ENCODE assay signal across 9 mouse cellular contexts in the genomic region with DNA sequence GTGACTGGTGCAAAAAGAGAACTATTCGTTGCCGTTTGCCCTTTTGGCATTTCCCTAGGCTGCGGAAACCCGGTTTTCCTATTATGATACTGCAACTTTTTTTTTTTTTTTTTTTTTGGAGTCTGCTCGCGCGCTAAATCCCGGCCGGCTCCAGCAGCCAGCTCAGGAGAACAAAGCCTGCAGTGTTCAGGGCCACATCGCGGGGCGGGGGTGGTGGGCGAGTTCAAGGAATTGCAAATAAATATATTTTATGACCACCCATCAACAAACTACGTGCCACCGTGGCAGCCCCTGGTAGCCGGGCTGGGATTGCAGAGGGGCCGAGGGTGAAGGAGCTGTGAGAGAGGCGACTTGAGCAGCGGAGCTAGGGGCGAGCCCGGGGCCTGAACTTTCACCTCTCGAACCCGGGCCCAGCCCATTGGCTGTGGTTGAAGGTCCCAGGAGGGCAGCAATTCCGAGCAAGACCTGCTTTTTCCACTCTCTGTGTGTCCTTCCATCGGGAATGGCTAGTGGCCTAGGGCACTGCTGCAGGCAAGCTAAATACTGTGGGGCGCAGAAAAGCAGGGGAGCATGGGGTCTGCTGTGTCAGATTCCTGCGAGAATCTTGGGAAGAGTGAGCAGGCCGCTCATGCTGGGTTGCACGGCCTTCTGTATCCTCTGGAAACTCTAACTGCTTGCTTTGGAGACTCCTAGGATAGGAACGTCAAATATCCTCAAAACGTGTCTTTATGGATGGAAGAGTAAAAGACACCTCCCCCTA. TPM values are rescaled to one million over a fixed set of nuclear protein-coding genes. Genes with fewer than 3 reads are reported as not detected.
DNase-seq lines count a peak whose midpoint lies in the region; ATAC-seq and TF ChIP-seq lines count a peak whose summit lies in the region.
"Had no signal": no experiment of that assay in that cellular context is flagged by ENCODE, and none has a peak within 500 bp of the region (broad histone marks: within the 10 kb centered on the region; RNA-seq: fewer than 3 reads in every experiment).

No protein-coding gene starts in this region.

- H3K9ac ChIP-seq in heart, embryonic 12.5 days, result peak overlapping the region; percentile 62
- peak overlapping the region; percentile 56 for H3K9ac ChIP-seq in limb, embryonic 14.5 days (ENCODE audit: low read depth, low read length, severe bottlenecking)
- H3K9ac ChIP-seq in neural tube, embryonic 14.5 days (replicated peaks; ENCODE audit: low read depth, low read length), result peak overlapping the region; percentile 17; the same call in 1 of the 2 replicates

- WGBS in heart, embryonic 12.5 days, result 4% methylated on average over 31 of the region's 31 CpGs
- WGBS in limb, embryonic 14.5 days, result 4% methylated on average over 31 of the region's 31 CpGs
- WGBS in neural tube, embryonic 14.5 days, result under 1% methylated on average over 31 of the region's 31 CpGs

- no peak for ATAC-seq in heart, embryonic 12.5 days (ENCODE audit: insufficient number of reproducible peaks, low FRiP score)
- 0 out of 2 replicates have a peak, but pooled peaks have one; percentile 14 for ATAC-seq in limb, embryonic 14.5 days (ENCODE audit: low FRiP score, low read depth)
- ATAC-seq in neural tube, embryonic 14.5 days (ENCODE audit: low read depth), result peak; percentile 14; the same call in 1 of the 2 replicates

- no peaks in the 10 kb centered on the region for H3K36me3 ChIP-seq in heart, embryonic 12.5 days
- H3K36me3 ChIP-seq in limb, embryonic 14.5 days (ENCODE audit: control insufficient read depth, insufficient read depth, low read length), result no peaks in the 10 kb centered on the region
- H3K36me3 ChIP-seq in neural tube, embryonic 14.5 days (ENCODE audit: control insufficient read depth, insufficient read depth, low read length), result no peaks in the 10 kb centered on the region
- H3K36me3 ChIP-seq: G1E had no signal

- no peaks in the 10 kb centered on the region; the same call in 1 of the 2 replicates for H3K27me3 ChIP-seq in heart, embryonic 12.5 days (replicated peaks)
- no peaks in the 10 kb centered on the region for H3K27me3 ChIP-seq in limb, embryonic 14.5 days (ENCODE audit: control insufficient read depth, insufficient read depth, low read length)
- peaks cover 11% of the 10 kb centered on the region for H3K27me3 ChIP-seq in neural tube, embryonic 14.5 days (ENCODE audit: control insufficient read depth, insufficient read depth, low read length)

- TF ChIP-seq CTCF in gastrocnemius, adult 2 months (IDR thresholded peaks at IDR 0.05), result no peak

- no peaks in the 10 kb centered on the region for H3K9me3 ChIP-seq in heart, embryonic 12.5 days (replicated peaks)
- H3K9me3 ChIP-seq in limb, embryonic 14.5 days (ENCODE audit: control insufficient read depth, low read length), result no peaks in the 10 kb centered on the region
- H3K9me3 ChIP-seq in neural tube, embryonic 14.5 days (ENCODE audit: control insufficient read depth, low read length), result no peaks in the 10 kb centered on the region

- peak overlapping the region; percentile 82 for H3K4me2 ChIP-seq in heart, embryonic 12.5 days
- H3K4me2 ChIP-seq in limb, embryonic 14.5 days (replicated peaks; ENCODE audit: low read depth, low read length, severe bottlenecking), result peak overlapping the region; percentile 86
- peak overlapping the region; percentile 51 for H3K4me2 ChIP-seq in neural tube, embryonic 14.5 days (ENCODE audit: low read depth, low read length)

- peak; percentile 19 for DNase-seq in gastrocnemius, adult 2 months
- DNase-seq in gastrocnemius, adult 8-10 months (ENCODE audit: low spot score in 2 of 2), result no peak
- peak; percentile 27 for DNase-seq in ZHBTc4 (ENCODE audit: low read depth, low spot score)
- peak; percentile 50 for DNase-seq in limb, embryonic 14.5 days (ENCODE audit: low spot score)
- DNase-seq in spleen, postnatal 10 days (ENCODE audit: low spot score in 2 of 2), result no peak
- no peak for DNase-seq in thymus, postnatal 10 days (ENCODE audit: low spot score in 2 of 2)

- H3K4me1 ChIP-seq in heart, embryonic 12.5 days (replicated peaks), result peaks cover 16% of the 10 kb centered on the region
- H3K4me1 ChIP-seq in limb, embryonic 14.5 days (ENCODE audit: control insufficient read depth, insufficient read depth, low read length), result peaks cover 17% of the 10 kb centered on the region
- H3K4me1 ChIP-seq in neural tube, embryonic 14.5 days (ENCODE audit: control insufficient read depth, insufficient read depth, low read length), result peaks cover 13% of the 10 kb centered on the region; the same call in 1 of the 2 replicates

- H3K4me3 ChIP-seq in gastrocnemius, adult 2 months, result peak overlapping the region; percentile 38
- peak overlapping the region; percentile 82 for H3K4me3 ChIP-seq in heart, embryonic 12.5 days
- H3K4me3 ChIP-seq in limb, embryonic 14.5 days (replicated peaks; ENCODE audit: low read length), result peak overlapping the region; percentile 85
- H3K4me3 ChIP-seq in neural tube, embryonic 14.5 days (ENCODE audit: low read depth, low read length), result peak overlapping the region; percentile 19

- no peak overlapping the region for H3K27ac ChIP-seq in gastrocnemius, adult 2 months
- H3K27ac ChIP-seq in heart, embryonic 12.5 days (ENCODE audit: poor library complexity, severe bottlenecking), result no peak overlapping the region; the same call in 1 of the 2 replicates
- H3K27ac ChIP-seq in limb, embryonic 14.5 days (replicated peaks; ENCODE audit: low read depth, low read length), result peak overlapping the region; percentile 95
- H3K27ac ChIP-seq in neural tube, embryonic 14.5 days (ENCODE audit: low read depth, low read length), result no peak overlapping the region

- intact Hi-C loops in gastrocnemius, adult 2 months (cut with DNase I), result loop anchor here (5.0 to 10.0 kb wide), 2 partner anchors 287 to 514 kb away; no protein-coding TSS in a partner anchor

- no peak for TF ChIP-seq POLR2A in limb, embryonic 14.5 days (IDR thresholded peaks at IDR 0.05; ENCODE audit: borderline replicate concordance, extremely low read depth, insufficient read depth, insufficient read length)

RNA-seq across cellular contexts. Expression of a gene that starts 2.9 kb away (rescaled TPM):
- 1 to 10 TPM; 1.4 to 2.8 TPM for total RNA-seq in gastrocnemius, adult 2 months (2021)
- 1 to 10 TPM; 1.7 to 3.6 (median 2.5) TPM for total RNA-seq in gastrocnemius, adult 8-10 months (2022)
- polyA plus RNA-seq in heart, embryonic 12.5 days (2016; fragmentation: Nextera tagmentation; extraction: Ambion mirVana), result 14.2 and 14.5 TPM in 2 replicates
- polyA plus RNA-seq in limb, embryonic 14.5 days (2012; rRNA removed), result 23.2 and 34.1 TPM in 2 replicates
- polyA plus RNA-seq in limb, embryonic 14.5 days (2014; fragmentation: Nextera tagmentation; extraction: Ambion mirVana), result 24.9 and 40.2 TPM in 2 replicates
- 20.4 and 26.1 TPM in 2 replicates for polyA plus RNA-seq in neural tube, embryonic 14.5 days (2014; fragmentation: Nextera tagmentation; extraction: Ambion mirVana)
- polyA plus RNA-seq: G1E had no signal

Comparison
In these comparisons a context has a peak if more than half of its experiments do, and no peak if none do; other contexts are left out.
1. DNase-seq: peak in gastrocnemius, adult 2 months (single experiment), ZHBTc4 (single experiment) and limb, embryonic 14.5 days (single experiment); none in gastrocnemius, adult 8-10 months (0 of 2), spleen, postnatal 10 days (0 of 2) and thymus, postnatal 10 days (0 of 2).
2. H3K4me3 ChIP-seq: peak in every context shown above with its lines; median percentile 85 in limb, embryonic 14.5 days; 82 in heart, embryonic 12.5 days; 38 in gastrocnemius, adult 2 months; 19 in neural tube, embryonic 14.5 days.
3. Peak in every context shown above with its lines, with median percentiles within 50 percentile points of each other: H3K4me2 ChIP-seq and H3K9ac ChIP-seq.